Mouse (Mus musculus) thymus, postnatal 14 days (tissue): ENCODE data around the gene Mmd.
"Not testable (repeated sequence)": the region's sequence is repeated elsewhere in the genome, so short reads cannot be mapped to it uniquely, and the experiment has no call there.

Experiments used
- DNase-seq: peaks from one replicate; pipeline ENCODE4 v3.0.0; 2021

Gene Mmd

GRCm38 (mm10) chr11:90250189-90250588, 933 bp downstream of the Mmd start:
- peak; percentile 59 for DNase-seq

- no peak for DNase-seq
Observed at GRCm38 (mm10) chr11:90250730-90251129, 1.5 kb downstream of the Mmd start.

GRCm38 (mm10) chr11:90251923-90252322, 2.7 kb downstream of the Mmd start:
- no peak for DNase-seq

GRCm38 (mm10) chr11:90252366-90252765, 3.1 kb downstream of the Mmd start:
- DNase-seq, result no peak

GRCm38 (mm10) chr11:90254536-90254935, 5.3 kb downstream of the Mmd start:
- no peak for DNase-seq

- DNase-seq, result no peak
Observed at GRCm38 (mm10) chr11:90255687-90256086, 6.4 kb downstream of the Mmd start.

GRCm38 (mm10) chr11:90256833-90257525, 7.7 kb downstream of the Mmd start:
- DNase-seq, result peak; percentile 43

- DNase-seq, result no peak
Observed at GRCm38 (mm10) chr11:90258321-90258927, 9.2 kb downstream of the Mmd start.

- no peak for DNase-seq
Observed at GRCm38 (mm10) chr11:90259071-90259470, 9.8 kb downstream of the Mmd start.

GRCm38 (mm10) chr11:90259826-90260225, 10.6 kb downstream of the Mmd start:
- DNase-seq, result no peak

- peak; percentile 36 for DNase-seq
Observed at GRCm38 (mm10) chr11:90264180-90264579, 14.9 kb downstream of the Mmd start.

GRCm38 (mm10) chr11:90265581-90265980, 16.3 kb downstream of the Mmd start:
- DNase-seq, result no peak

GRCm38 (mm10) chr11:90268934-90269333, 19.7 kb downstream of the Mmd start:
- no peak for DNase-seq

GRCm38 (mm10) chr11:90269398-90270123, 20.3 kb downstream of the Mmd start:
- no peak for DNase-seq

- no peak for DNase-seq
Observed at GRCm38 (mm10) chr11:90270132-90270877, 21.0 kb downstream of the Mmd start.

- no peak for DNase-seq
Observed at GRCm38 (mm10) chr11:90274187-90274586, 24.9 kb downstream of the Mmd start.

- DNase-seq, result no peak
Observed at GRCm38 (mm10) chr11:90275663-90276062, 26.4 kb downstream of the Mmd start.

GRCm38 (mm10) chr11:90276150-90276549, 26.9 kb downstream of the Mmd start:
- DNase-seq, result no peak

- DNase-seq, result no peak
Observed at GRCm38 (mm10) chr11:90276561-90276960, 27.3 kb downstream of the Mmd start.

- DNase-seq, result no peak
Observed at GRCm38 (mm10) chr11:90280069-90280468, 30.8 kb downstream of the Mmd start.

- not testable (repeated sequence) for DNase-seq
Observed at GRCm38 (mm10) chr11:90281943-90282342, 32.7 kb downstream of the Mmd start.

GRCm38 (mm10) chr11:90283159-90283558, 33.9 kb downstream of the Mmd start:
- no peak for DNase-seq

- DNase-seq, result no peak
Observed at GRCm38 (mm10) chr11:90283601-90284000, 34.3 kb downstream of the Mmd start.
